Mouse (Mus musculus) adrenal gland, adult 8-10 months (tissue): ENCODE results near the gene Bcan. TPM values are rescaled to one million over a fixed set of nuclear protein-coding genes. Genes with fewer than 3 reads are reported as not detected.

ENCODE experiments used
- DNase-seq: peaks from one replicate; pipeline ENCODE4 v3.0.0; 2022
- total RNA-seq, 4 experiments: library from RNA; stranded (reverse); gene quantifications; 2 replicates each; pipeline ENCODE4 v1.2.4; 2022

The Bcan gene
- total RNA-seq, 4 experiments from 2014 or later: 83.1 to 117 (median 106) TPM

GRCm38 (mm10) chr3:87996971-87997614 lies 2.9 kb downstream of the Bcan start:
- no peak for DNase-seq

DNA sequence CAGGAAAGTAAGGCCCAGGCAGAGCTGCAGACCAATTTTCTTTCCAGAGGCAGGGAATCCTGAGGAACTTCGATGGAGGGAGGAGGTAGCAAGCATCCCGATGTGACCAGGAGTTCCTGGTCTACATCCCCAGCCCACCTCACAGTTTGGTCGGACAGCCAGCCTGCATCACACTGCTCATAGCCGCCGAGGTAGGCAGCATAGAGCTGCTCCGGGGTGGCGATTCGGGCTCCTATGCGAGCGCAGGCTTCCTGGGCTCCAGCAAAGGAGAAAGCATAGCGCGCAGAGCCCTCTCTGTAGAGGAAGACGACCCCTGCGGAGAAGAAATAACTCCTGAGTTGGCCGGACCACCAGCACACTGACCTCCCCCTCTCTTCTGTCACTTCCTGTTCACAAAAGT lies 3.6 kb downstream of the Bcan start:
- DNase-seq: no peak

DNA sequence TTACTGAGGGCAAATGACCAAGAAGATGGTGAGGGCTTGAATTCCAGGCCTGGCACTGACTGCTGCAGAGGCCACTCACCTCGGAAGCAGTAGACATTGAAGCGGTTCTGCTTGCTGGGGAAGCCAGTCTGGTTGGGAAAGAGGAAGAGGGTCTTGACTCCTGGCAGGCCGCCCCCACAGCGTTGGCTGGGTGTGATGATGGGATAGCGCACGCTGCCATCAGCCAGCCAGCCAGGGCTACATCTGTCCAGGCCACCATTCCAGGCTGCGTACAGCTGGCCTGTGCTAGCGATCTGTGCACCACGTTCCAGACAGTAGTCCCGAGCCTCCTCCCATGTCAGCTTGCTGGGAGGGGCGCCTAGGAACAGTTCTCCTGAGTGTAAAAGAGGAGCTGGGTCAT lies 4.7 kb downstream of the Bcan start:
- no peak for DNase-seq

DNA sequence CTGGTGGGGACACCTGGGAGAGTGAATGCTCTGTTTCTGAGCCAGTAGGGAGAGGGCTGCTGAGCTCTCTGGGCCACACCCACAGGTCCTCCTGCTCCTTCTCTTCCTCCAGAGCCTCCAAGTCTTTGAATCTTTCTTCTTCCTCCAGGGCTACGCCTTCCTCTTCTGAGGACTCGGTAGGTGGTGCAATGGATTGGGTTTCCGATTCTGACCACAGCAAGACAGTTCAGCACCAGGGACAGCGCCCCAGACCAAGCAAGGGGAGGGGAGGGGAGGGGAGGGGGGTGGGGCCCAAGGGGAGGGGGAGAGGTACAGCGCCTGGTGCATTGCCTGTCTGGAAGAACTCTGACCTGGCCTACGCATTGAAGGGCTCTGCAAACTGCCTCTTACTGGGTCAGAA lies 6.6 kb downstream of the Bcan start:
- DNase-seq: no peak

DNA sequence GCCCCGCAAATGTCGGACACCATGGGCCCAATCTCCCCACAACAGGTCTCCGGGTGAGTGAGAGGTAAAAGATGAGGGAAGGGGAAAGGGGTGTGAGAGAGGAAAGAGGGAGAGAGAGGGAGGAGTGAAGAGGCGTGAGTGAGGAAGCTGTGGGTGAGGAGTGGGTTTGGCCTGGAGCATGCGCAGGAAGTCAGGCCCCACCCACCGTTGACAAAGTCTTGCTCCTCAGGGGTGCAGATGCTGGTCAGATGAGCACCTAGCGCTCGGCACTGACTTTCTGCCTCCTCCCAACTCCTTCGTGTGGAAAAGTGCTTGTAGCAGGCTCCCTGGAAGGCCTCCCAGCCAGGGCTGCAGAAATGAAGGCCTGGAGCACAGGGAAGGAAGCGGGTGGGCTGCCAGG lies 10.1 kb downstream of the Bcan start:
- no peak for DNase-seq

DNA sequence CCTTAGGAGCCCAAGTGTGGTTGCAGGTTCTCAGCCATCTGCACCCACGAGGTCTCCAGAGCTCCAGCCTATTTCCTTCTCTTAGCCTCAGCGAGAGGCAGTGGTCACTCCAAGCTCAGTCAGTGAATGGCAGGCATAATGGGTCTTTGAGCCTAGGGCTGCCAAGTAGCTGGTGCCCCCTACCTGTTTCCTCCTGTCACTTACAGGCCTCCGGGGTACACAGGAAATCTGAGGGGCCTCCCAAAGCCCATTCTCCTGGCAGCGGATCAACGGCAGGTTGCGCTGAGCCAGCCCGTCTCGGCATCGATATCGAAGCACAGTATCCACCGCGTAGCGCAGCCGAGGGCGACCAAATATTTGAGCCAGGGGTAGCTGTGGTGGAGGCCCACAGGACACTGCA lies 12.0 kb downstream of the Bcan start:
- DNase-seq: no peak

- no peak for DNase-seq
These were observed 12.4 kb downstream of the Bcan start for GRCm38 (mm10) chr3:87987633-87988032.

DNA sequence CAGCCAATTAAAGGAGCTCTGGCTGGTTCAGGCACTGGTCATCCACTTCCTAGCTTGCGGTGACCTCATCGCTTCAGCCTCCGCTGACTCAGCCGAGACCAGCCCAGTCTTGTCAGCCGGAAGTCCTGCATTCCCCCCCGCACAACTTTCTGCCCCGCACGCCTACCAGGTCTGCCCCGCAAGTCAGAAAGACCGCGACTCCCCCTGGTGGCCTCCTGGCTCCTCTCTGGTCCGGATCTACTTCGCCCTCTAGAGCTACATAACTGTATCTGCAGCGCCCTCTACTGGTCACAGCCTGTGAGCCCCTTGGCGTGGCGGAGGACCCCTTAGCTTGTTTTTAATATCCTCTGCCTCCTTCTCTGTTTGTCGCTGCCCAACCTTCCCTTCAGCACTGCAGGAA lies 13.2 kb downstream of the Bcan start:
- peak; percentile 91 for DNase-seq

GRCm38 (mm10) chr3:87985505-87986320 lies 14.3 kb downstream of the Bcan start:
- no peak for DNase-seq

GRCm38 (mm10) chr3:87984094-87984493 lies 15.9 kb downstream of the Bcan start:
- no peak for DNase-seq

DNA sequence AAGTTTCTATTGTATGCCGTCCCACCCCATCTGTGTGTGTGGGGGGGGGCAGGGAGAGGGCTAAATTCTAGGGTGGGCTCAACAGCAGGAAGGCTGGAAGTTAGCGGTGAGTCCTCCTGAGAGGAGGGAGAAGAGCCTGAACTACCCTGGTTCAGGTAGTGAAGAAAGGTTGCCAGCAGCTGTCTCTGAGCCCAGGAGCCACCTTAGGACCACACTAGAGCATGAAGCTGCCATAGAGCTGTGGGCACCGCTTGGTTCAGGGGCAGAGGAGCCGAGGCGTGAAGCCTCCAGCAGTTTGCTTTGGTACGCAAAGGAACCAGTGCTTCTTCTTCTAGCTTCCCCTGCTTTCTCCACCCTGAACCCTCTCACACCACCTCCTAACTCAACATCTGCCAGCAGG lies 16.4 kb downstream of the Bcan start:
- no peak for DNase-seq

GRCm38 (mm10) chr3:87982836-87983601 lies 17.0 kb downstream of the Bcan start:
- peak; percentile 55 for DNase-seq

- DNase-seq: peak; percentile 66
These were observed 17.9 kb downstream of the Bcan start for GRCm38 (mm10) chr3:87981894-87982835.

DNA sequence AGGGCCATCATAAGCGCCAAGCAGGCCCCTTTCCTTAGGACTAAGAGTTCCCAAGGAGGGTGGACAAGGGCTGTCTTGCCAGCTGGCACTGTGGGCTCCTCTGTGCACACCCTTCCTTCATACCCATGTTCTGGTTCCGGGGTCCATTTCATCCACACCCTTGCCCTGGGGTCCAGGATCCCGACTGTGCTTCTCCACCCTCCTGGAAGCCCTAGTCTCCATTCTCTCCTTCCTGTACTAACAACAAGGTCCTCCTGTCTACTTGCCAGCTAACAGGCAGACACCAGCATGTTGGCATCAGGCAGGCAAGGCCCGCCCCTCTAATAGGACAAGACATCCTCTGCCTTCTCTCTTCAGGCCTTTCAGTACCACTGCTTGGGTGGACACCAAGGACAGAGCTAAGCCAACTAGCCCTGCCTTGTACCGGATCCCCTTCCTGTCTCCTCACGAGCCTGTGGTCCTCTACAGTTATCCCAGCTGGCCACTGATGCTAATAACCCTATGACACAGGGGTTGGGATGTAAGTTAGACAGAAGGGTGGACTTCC lies 18.7 kb downstream of the Bcan start:
- DNase-seq: no peak

DNA sequence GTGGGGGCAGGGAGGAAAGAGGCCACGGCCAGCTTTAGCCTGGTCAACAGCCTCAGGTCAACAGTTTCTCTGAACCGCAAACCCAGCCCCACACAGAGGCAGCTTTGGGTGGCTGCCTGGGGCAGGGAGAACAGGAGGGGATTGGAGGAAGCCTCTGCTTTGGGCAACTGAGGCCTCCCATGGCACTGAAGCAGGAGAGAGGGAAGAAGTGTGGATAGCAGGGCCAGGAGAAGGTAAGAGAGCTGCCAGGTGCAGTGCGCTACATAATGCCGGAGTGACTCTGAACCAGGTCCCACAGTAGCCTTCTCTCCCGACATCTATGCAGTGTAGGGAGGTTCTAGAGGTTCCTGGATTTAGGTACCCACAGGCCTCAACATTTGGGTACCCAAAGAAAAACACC lies 19.3 kb downstream of the Bcan start:
- no peak for DNase-seq

DNA sequence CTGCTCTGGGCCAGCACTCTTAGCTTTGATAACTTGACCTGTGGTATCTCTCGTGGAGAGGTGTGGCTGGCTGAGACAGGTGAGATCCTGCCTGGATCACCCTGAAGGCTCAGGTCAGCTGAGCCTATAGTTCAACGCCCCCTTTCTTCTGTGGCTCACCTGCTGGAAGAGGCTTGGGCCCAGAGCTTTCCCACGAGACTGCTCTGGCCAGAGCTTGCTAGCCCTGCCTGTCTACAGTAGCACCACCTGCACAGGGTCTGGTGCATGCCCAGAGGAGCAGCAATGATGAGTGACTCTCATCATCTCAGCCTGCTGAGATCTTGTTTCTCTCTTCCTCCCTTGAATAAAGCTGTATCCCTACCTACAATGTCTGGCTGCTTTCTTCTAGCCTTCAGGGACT lies 19.9 kb downstream of the Bcan start:
- no peak for DNase-seq

DNA sequence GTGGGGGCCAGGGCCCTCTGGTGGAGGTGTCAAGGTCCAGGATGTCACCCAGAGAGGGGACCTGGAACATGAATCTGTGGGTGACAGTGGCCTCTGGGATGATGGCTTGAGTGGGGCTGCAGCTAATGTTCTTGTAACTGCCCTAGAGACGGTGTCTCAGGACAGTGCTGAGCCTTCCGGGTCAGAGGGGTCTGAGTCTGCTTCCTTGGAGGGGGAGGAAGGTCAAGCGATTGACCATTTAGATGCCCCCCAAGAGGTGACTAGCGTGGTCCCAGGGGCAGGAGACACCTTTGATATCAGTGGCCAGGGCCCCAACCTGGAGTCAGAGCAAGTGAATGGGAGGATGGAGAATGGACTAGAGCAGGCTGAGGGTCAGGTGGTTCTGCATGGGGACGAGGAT lies 20.5 kb downstream of the Bcan start:
- DNase-seq: no peak

DNA sequence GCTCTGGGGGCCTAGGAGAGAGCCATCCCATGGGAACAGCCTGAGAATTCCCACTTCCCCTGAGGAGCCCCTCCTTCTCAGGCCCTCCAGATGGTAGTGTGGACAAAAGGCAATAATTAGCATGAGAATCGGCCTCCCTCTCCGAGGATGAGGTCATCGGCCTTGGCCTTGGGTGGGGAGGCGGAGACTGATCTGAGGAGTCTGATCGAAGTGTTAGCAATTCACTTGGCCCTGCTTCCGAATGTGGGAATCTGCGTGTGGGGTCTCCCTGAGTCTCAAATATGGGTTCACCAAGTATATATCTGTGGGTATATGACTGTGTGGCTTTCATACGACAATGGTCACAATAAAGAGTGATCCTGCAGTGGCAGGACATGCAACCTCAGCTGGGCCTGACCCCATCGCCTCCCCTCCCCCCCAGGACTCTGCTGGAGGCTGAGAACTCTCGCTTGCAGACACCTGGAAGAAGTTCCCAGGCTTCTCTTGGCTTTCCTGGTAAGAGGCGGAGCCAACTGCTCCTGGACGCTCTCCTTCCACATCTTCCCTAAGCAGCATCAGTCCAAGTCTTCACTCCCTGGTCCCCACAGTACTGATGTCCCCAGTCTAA lies 25.5 kb downstream of the Bcan start:
- peak; percentile 47 for DNase-seq

DNA sequence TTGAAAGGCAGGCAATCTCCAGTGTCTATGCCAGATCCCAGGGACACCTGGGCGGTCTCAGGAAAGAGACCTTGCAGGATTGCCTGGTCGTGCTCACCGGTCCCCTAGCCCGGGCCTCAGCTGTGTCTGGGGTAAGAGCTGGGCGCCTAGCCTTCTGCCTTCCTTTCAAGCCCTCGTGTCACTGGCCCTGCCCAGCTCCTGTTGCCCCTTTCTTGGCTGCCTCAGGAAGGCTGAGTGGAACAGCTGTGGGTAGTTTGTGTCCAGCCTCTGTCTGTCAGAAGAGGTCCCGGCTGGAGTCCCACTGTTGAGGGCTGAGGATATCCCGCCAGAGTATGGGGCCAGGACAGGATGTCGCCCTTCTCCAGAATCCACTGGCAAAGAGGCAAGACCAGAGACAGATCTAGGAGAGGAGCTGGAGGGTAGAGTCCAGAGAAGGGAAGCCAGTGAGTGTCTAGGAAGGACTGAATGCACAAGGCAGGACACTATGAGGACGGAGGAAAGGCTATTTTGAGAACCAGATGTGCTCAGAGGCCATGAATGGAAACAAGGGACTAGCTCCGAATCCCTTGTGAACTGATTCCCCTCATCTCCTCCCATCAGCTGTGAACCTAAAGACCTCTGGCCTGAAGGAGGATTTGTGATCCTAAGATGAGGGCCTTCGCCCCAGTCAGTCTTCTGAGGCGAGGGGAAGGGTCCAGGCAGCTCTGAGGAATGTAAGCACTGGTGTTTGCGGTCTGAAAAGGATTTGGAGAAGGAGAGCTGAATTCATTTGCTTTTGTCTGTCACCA lies 26.2 kb downstream of the Bcan start:
- DNase-seq: no peak

DNA sequence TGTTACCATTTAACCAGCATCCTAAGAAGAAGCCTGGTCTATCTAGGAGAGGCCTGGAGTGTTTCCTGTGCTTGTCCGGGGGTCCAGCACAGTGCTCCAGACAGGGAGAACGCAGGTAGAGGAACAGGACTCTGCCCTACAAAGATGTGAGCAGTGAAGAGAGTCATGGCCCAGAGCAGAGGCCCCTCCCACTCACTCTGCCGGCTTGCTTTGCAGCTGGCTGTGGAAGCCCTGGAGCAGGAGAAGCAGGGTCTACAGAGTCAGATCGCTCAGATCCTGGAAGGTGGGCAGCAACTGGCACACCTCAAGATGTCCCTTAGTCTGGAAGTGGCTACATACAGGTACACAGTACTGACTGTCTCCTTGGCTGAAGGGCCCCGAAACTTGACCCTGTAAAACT lies 27.3 kb downstream of the Bcan start:
- DNase-seq: no peak

DNA sequence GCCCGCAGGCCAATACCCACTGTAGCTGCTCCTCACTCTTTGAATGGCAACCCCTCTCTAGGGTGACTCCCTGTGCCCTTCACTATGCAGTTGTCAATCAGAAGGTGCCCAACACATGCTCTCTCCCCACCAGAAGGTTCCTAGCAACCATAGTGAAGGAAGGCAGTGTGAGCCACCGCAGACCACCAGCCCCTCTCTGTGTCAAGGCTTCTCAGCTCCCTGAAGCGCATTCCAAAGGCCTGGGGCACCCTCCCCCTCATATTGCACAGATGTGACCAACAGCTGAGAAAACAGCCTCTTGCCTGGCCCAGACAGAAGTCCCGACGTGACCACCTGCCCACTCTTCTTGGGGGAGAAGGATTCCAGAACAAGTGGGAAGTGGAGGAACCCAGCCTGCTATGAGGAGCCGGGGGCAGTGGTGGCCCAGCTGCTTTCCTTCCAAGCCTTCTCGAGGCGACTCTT lies 27.8 kb downstream of the Bcan start:
- DNase-seq: no peak
